Mouse (Mus musculus) c-Kit-positive CD71-positive TER-119-negative erythroid progenitor cells, embryonic 14.5 days (primary cell): Measurements from ENCODE around the gene Taf6l.

ENCODE experiments used
- DNase-seq: peaks from one replicate; pipeline ENCODE4 v3.0.0-alpha.2; 2013; ENCODE audit warnings: low read depth

Gene Taf6l

GRCm38 (mm10) chr19:8790171-8790570 is 4.0 kb upstream of the Taf6l start:
- no peak for DNase-seq

DNA sequence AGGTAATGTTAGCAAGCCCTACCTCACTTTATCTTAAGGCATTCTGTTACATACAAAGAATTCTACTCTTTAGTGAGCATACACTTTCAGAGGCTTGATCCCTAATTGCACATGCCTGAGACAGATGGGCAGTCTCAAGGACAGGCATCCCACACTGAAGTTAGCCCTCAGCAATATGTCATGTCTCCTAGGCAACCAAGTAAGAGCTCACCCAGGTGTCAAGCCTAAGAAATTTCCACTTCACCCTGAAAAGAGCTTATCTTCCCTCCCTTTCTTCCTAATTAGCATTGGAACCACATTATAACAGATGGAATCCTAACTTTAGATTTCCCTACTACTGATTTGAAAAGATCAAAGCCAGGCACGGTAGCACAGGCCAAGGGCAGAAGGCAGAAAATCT is 3.0 kb upstream of the Taf6l start:
- no peak for DNase-seq

DNA sequence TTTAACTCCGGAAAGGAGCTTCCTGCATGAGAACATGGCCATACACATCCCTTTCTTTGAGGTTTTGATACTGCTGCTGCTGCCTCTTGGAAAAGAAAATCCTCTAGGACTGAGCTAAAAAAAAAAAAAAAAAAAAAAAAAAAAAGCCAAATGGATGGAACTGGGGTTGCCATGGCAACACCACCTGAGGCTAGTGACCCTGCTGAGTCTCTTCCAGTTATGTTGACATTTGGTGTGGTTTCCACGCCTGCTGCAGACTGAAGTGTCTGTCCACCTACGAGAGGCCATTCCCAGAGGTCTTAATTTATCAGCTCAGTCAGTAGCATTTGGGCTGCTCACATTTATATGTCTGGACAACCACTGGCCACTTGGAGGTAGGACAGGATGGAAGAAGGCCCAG is 2.3 kb upstream of the Taf6l start:
- no peak for DNase-seq

GRCm38 (mm10) chr19:8774951-8775421 is 11.2 kb downstream of the Taf6l start:
- no peak for DNase-seq

DNA sequence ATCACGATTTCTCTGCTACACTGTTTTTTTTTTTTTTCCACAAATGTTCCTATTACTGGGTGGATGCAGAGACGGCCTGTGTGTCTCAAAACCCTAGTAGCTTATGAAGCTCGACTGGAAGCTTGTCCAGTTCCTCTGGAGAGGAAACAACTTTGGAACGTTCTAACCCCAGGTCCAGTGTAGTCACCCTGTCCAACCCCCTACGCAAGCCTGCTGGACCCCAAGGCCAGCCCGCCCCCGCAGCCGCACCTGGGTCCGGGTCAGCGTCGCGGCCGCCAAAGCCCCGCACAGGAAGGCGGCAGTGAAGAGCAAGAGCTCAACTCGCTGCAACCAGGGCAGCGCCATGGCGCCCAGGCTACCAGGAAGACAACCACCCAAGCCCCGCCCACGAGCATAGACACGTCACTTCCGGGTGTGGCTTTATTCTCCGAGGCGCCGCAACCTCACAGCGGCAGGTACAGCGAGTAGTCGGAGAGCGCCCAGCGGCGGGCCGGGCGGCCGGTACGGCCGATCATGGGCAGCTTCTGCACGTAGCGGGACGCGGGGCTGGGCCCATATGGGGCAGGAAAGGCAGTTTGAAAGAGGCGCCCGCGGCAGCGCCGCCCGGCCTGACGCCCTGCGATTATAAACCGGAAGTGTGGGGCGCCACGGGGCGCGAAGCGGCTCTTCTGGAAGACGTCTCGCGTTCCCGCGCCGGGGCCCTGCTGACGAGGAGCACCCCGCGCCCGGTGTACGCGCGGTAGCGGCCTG is 12.0 kb downstream of the Taf6l start, which contains the start of gene Tmem179b:
TSS of gene Tmem179b (minus strand) at position 382 of the 750 bp plus-strand sequence.
- DNase-seq, result peak; percentile 94

- no peak for DNase-seq
Observed at GRCm38 (mm10) chr19:8773409-8773808, 12.8 kb downstream of the Taf6l start.

DNA sequence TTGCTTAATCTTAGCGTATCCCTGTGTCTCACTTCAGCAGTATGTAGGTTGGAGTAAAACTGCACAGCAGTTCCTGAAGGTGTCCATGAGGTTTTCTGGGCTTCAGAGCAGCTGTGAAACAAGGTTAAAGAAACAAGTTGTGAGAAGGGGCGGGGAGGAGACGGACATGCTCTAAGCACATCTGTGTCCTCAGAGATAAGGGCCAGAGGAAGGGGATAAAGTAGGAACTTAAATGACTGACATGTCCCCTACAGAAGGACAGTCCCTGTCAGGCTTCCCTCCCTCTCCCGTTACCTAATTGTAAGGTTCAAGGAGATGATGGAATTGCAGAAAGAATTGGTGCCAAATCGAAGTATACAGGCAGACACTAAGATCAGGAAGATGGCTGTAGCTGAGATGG is 13.2 kb downstream of the Taf6l start:
- no peak for DNase-seq

DNA sequence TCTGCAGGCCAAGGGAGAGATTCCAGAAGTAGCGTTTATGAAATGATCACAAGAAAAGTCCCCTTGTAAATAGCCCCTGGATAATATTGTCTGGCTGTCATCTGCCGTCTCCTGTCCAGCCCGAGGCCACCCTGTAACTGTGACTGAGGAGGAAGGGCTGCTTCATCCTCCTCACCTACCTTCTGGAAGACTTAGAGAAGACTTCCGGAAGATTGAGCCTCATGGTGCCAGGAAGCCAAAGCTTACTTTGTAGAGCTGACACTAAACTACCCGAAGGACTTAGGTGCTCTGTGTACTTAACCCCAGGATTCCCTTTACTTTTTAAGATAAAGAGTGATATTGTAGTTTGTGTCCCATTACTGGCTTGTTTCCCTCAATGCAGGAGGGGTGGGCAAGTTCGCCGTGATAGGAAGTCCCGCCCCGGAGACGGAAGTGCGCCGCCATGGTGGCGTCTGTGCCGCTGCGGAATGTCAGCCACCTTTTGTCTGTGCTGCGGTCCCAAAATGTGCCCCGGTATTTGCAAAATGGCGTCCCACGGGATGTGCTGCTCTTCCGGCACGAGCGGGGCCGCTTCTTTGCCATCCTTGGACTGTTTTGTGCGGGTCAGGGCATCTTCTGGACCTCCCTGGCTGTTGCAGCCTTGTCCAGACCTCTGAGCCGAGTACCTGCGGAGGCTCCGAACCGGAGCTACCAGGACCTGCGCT is 15.5 kb downstream of the Taf6l start, which contains the start of gene Tmem223:
TSS of gene Tmem223 (plus strand) at position 430 of the 704 bp plus-strand sequence.
- no peak for DNase-seq

DNA sequence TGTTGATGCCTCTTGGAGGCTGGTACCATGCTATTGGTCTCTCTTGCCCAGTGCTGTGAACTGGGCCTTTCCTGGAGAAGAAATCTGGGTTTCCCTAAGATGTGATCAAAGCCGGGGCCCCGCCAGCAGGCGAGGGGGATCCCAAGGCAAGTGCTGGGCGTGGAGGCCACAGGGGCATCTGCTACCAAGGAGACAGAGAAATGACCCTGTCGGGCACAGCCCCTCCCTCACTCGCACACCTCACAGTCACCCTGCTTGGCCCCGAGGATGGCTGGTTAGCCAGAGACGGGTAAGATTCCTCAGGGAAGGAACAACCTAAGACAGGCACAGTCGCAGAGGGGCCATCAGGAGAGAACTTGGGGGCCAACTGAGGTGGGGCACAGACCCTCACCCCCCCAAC is 20.7 kb downstream of the Taf6l start:
- no peak for DNase-seq

GRCm38 (mm10) chr19:8763276-8763675 is 22.9 kb downstream of the Taf6l start:
- DNase-seq, result no peak

DNA sequence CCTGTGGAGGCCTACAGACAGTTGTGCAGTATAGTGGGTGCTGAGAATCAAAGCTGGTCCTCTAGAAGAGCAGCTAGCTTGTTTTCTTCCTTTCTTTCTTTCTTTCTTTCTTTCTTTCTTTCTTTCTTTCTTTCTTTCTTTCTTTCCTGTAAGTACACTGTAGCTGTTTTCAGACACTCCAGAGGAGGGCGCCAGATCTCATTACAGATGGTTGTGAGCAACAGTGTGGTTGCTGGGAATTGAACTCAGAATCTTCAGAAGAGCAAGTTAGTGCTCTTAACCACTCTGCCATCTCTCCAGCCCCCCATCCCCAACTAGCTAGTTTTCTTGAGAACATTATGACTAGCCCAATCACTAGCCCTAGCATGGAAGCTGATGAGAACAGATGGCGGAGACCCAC is 25.5 kb downstream of the Taf6l start:
- DNase-seq, result no peak

DNA sequence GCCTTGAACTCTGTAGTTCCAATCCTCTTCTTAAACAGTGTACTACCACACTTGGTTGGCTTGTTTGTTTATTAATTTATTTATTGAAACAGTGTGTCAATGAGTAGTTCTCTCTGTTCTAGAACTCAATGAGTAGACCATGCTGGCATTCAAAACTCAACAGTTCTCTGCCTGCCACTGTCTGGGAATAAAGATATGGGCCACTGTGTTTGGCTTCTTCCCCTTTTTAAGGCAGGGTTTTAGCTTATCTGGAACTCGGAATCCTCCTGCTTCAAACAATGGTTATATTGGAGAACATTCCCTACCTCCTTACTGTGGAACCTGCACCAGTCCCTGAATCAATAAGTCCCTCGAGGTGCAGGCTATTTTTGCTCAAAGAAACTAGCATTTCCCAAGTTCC is 27.3 kb downstream of the Taf6l start:
- no peak for DNase-seq

DNA sequence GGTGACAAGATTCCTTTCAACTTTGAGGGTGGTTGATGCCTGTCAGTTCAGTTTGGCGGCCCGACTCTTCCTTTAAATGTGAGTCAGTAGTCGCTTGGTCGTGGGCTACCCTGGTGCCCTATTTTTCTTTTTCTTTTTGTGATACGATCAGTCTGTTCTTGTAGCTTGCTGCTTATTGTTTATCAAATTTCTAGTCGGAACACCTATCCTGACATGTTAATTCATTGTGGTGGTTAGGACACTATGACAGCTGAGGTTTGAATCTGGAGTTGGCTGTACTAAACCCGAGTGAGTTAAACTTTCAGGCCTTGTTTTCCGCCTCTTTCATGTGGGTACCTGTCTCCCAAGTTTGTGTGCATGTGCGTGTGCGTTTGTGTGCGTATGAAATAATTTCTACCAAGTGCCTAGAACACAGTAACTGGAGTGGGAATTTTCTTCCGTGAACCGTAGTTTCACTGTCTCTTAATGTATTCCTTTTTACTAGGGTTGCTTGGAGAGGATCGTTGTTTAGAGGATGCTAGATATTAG is 28.7 kb downstream of the Taf6l start:
- DNase-seq, result no peak

DNA sequence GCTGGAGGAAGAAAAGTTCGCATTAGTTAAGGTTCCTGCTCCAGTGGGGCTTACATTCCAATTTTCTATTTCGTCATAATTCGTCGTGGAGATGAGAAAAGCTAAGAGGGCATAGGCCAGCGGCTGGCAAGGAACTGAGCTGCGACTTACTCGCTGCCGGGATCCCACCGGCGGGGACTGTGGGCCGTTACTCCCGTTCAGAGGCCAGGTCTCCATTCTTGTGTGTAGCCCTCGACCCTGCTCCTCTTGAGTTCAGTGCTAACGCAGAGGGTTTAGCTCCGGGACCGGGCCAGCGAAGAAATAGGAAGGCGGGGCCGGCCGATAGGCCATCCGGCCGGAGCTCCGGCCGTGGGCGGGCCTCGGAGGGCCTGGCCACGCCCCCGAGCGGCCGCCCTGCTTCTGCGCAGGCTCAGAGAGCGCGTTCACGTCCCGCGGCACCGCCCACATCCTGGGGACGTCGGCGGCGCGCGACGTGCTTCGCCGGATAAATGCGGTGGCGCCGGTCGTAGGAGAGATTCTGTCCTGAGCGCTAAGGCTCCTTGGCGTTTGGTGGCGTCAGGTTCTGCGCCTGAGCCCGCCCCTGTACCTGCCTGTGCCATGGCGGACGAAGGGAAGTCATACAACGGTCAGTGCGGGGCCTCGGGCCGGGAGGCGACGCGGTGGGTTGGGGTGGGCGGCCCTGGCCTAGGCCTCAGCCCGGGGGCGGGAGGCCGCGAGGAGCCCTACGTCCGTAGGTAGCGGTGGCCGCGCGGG is 29.4 kb downstream of the Taf6l start, which contains the start of gene Nxf1:
TSS of gene Nxf1 (plus strand) at position 439 of the 753 bp plus-strand sequence.
- peak; percentile 85 for DNase-seq

DNA sequence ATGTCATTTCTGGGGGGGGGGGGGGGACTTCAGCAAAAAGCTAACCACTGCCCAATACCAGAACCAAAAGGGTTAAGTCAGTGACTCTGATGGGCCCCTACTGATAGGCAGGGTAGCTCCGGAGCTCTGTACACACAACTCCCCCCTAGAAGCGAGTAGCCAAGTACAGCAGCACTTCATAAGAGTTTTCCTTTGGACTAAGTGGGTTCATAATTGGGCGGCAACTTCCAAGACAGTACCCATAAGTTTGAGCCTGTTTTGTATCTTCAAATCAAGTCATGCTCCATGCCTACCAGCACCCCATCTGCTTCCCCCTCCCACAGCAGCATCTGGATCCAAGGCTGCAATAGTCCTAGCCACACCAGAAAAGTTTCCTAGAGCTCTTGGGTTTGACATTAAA is 30.6 kb downstream of the Taf6l start:
- no peak for DNase-seq

GRCm38 (mm10) chr19:8747368-8747767 is 38.8 kb downstream of the Taf6l start:
- no peak for DNase-seq

DNA sequence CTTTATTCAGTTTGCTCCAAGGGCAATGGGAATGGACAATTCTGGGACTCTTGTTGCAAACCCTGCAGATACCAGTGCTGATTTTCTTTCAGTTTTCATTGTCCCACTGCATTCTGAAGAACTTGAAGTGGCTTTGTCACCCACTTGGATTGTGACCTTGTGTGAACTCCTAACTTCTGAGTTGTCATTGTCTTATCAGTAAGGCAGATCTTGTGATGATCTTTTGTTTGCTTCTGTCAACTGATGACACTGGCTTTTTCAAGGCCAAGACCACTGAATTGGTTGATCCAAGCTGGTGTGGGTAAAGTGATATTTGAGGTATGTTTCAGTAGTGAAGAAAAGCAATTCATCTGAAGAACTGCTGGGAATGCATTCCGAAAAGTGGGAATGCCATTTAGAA is 40.8 kb downstream of the Taf6l start:
- no peak for DNase-seq

- no peak for DNase-seq
Observed at GRCm38 (mm10) chr19:8742176-8742575, 44.0 kb downstream of the Taf6l start.

- DNase-seq, result peak; percentile 97
Observed at GRCm38 (mm10) chr19:8741243-8741869, 44.9 kb downstream of the Taf6l start, which contains the start of gene Stx5a. Gene Stx5a (plus strand): TSS chr19:8741413.

GRCm38 (mm10) chr19:8740603-8741002 is 45.6 kb downstream of the Taf6l start, which contains the start of gene 1700092M07Rik:
Gene 1700092M07Rik (plus strand): TSS chr19:8740718.
- DNase-seq, result no peak

GRCm38 (mm10) chr19:8739646-8740045 is 46.6 kb downstream of the Taf6l start:
- DNase-seq, result no peak

DNA sequence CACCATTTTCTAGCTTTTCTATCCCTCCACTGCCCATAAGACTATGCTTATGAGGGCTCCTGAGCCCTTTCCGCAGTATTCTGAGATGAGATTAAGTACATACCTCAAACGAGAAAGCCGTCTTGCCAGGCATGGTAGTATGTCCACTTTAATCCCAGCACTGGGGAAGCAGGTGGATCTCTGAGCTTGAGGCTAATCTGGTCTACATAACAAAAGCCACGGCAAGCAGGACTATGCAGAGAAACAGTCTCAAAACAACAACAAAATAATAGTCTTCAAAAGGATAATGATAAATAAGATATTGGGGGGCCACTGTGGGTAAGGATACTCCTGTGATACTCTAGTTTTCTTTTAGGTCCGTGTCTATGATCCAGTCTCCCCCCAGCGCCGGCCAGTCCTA is 47.3 kb downstream of the Taf6l start:
- DNase-seq, result no peak
